Mouse (Mus musculus): ENCODE data around the gene Trip12.
A peak's percentile ranks its signal among the peaks of the same experiment; 100 is the strongest.

Trip12 gene

GRCm38 (mm10) chr1:84840018-84840664, at the start of gene Trip12:
Gene Trip12 (minus strand): TSS chr1:84840516.
- peak; percentile 37 for DNase-seq (ENCODE audit: low read depth, low spot score)

- peak; percentile 28 for DNase-seq (ENCODE audit: low read depth, low spot score)
These were observed 49.7 kb upstream of the Trip12 start for GRCm38 (mm10) chr1:84890005-84890393.

- DNase-seq (ENCODE audit: low read depth, low spot score): no peak
These were observed 49.2 kb upstream of the Trip12 start for GRCm38 (mm10) chr1:84889330-84890004.

- DNase-seq (ENCODE audit: low read depth, low spot score): no peak
These were observed 45.6 kb upstream of the Trip12 start for GRCm38 (mm10) chr1:84885921-84886320.

- DNase-seq (ENCODE audit: low read depth, low spot score): no peak
These were observed 44.9 kb upstream of the Trip12 start for GRCm38 (mm10) chr1:84885174-84885573.

GRCm38 (mm10) chr1:84883889-84884288, 43.6 kb upstream of the Trip12 start:
- DNase-seq (ENCODE audit: low read depth, low spot score): no peak

GRCm38 (mm10) chr1:84882937-84883336, 42.6 kb upstream of the Trip12 start:
- DNase-seq (ENCODE audit: low read depth, low spot score): no peak

GRCm38 (mm10) chr1:84882066-84882532, 41.8 kb upstream of the Trip12 start:
- DNase-seq (ENCODE audit: low read depth, low spot score): no peak

GRCm38 (mm10) chr1:84881248-84882065, 41.1 kb upstream of the Trip12 start:
- no peak for DNase-seq (ENCODE audit: low read depth, low spot score)

- no peak for DNase-seq (ENCODE audit: low read depth, low spot score)
These were observed 39.3 kb upstream of the Trip12 start for GRCm38 (mm10) chr1:84879571-84880120.

GRCm38 (mm10) chr1:84877590-84877989, 37.3 kb upstream of the Trip12 start:
- no peak for DNase-seq (ENCODE audit: low read depth, low spot score)

- no peak for DNase-seq (ENCODE audit: low read depth, low spot score)
These were observed 32.6 kb upstream of the Trip12 start for GRCm38 (mm10) chr1:84872939-84873338.

GRCm38 (mm10) chr1:84872105-84872504, 31.8 kb upstream of the Trip12 start:
- DNase-seq (ENCODE audit: low read depth, low spot score): no peak

- no peak for DNase-seq (ENCODE audit: low read depth, low spot score)
These were observed 30.8 kb upstream of the Trip12 start for GRCm38 (mm10) chr1:84871131-84871530.

GRCm38 (mm10) chr1:84869498-84869897, 29.2 kb upstream of the Trip12 start:
- no peak for DNase-seq (ENCODE audit: low read depth, low spot score)

GRCm38 (mm10) chr1:84868841-84869240, 28.5 kb upstream of the Trip12 start:
- DNase-seq (ENCODE audit: low read depth, low spot score): no peak

- no peak for DNase-seq (ENCODE audit: low read depth, low spot score)
These were observed 28.0 kb upstream of the Trip12 start for GRCm38 (mm10) chr1:84868311-84868710.

- no peak for DNase-seq (ENCODE audit: low read depth, low spot score)
These were observed 26.5 kb upstream of the Trip12 start for GRCm38 (mm10) chr1:84866706-84867230.

- DNase-seq (ENCODE audit: low read depth, low spot score): no peak
These were observed 25.9 kb upstream of the Trip12 start for GRCm38 (mm10) chr1:84866231-84866630.

- peak; percentile 30 for DNase-seq (ENCODE audit: low read depth, low spot score)
These were observed 24.3 kb upstream of the Trip12 start for GRCm38 (mm10) chr1:84864645-84865044.

- DNase-seq (ENCODE audit: low read depth, low spot score): no peak
These were observed 20.9 kb upstream of the Trip12 start for GRCm38 (mm10) chr1:84861255-84861630.

Data from mesoderm, embryonic 11.5 days (tissue).